Mouse (Mus musculus) spleen, adult 2 months (tissue): ENCODE results near the gene Ykt6.

ENCODE experiments used
- CTCF ChIP-seq: fragments of 200-500 bp; IDR thresholded peaks from 2 replicates; pipeline ENCODE4 v1.5.1; 2011; ENCODE audit warnings: mild to moderate bottlenecking, inconsistent platforms; ENCODE audit not compliant: insufficient read depth, insufficient read length, insufficient replicate concordance; ENCODE audit errors: extremely low read depth
- POLR2A ChIP-seq: fragments of 200-500 bp; IDR thresholded peaks from 2 replicates; pipeline ENCODE4 v1.6.1; 2011; ENCODE audit warnings: low read depth, low read length, inconsistent platforms

DNA sequence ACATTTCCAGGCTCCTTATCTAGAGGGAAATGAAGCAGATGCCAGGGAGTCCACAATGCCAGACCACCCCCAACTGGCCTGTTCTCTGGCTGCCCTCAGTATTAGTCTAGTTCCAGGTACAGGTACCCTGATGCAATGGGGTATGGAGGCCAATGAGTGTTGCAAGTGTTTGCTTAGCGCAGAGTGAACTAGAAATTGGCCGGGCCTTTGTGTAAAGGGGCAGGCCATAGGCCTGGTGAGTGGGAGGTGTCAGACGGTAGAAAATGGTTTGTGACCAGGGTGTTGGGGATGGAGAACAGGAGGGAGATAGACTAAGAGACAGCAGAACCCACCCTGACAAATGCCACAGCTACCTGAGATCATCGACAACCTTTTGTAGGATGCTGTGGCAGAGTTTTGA, 35.9 kb upstream of the Ykt6 start:
- TF ChIP-seq POLR2A (no peak), CTCF (no peak)
